Mouse (Mus musculus): ENCODE measurements around the gene Ntng1. TPM values are rescaled to one million over a fixed set of nuclear protein-coding genes. Genes with fewer than 3 reads are reported as not detected.

Ntng1 gene
- polyA plus RNA-seq, 1 experiment from 2014 or later = 21.8 TPM

GRCm38 (mm10) chr3:109970181-109970580 is 173.6 kb downstream of the Ntng1 start:
- H3K4me1 ChIP-seq (ENCODE audit: control insufficient read depth, insufficient read depth, low read depth, low read length) = no peaks in the 10 kb centered on the region
- H3K4me2 ChIP-seq (ENCODE audit: low read length) = no peak overlapping the region
- no peak overlapping the region for H3K27ac ChIP-seq (ENCODE audit: low read depth, low read length)
- no peaks in the 10 kb centered on the region for H3K36me3 ChIP-seq (ENCODE audit: control insufficient read depth, insufficient read depth, low read length)
- no peak for ATAC-seq
- no peak overlapping the region for H3K9ac ChIP-seq (ENCODE audit: low read depth, low read length)
- H3K9me3 ChIP-seq (ENCODE audit: control insufficient read depth, low read length) = no peaks in the 10 kb centered on the region
- H3K4me3 ChIP-seq (ENCODE audit: low read length) = no peak overlapping the region
- no peaks in the 10 kb centered on the region for H3K27me3 ChIP-seq (replicated peaks; ENCODE audit: control insufficient read depth, insufficient read depth, low read length)

- Histone ChIP-seq H3K36me3 (ENCODE audit: control insufficient read depth, insufficient read depth, low read length) (no peaks in the 10 kb centered on the region), H3K4me3 (ENCODE audit: low read length) (no peak overlapping the region), H3K4me2 (ENCODE audit: low read length) (no peak overlapping the region), H3K9ac (ENCODE audit: low read depth, low read length) (no peak overlapping the region), H3K27me3 (replicated peaks; ENCODE audit: control insufficient read depth, insufficient read depth, low read length) (no peaks in the 10 kb centered on the region), H3K27ac (ENCODE audit: low read depth, low read length) (no peak overlapping the region), H3K4me1 (ENCODE audit: control insufficient read depth, insufficient read depth, low read depth, low read length) (no peaks in the 10 kb centered on the region), H3K9me3 (ENCODE audit: control insufficient read depth, low read length) (no peaks in the 10 kb centered on the region)
- no peak for ATAC-seq
- 53% methylated on average over 2 of the region's 2 CpGs for WGBS
These were observed 181.2 kb downstream of the Ntng1 start for GRCm38 (mm10) chr3:109962631-109963030.

GRCm38 (mm10) chr3:109942960-109943359 is 200.9 kb downstream of the Ntng1 start:
- H3K4me3 ChIP-seq (ENCODE audit: low read length) = no peak overlapping the region
- H3K4me1 ChIP-seq (ENCODE audit: control insufficient read depth, insufficient read depth, low read depth, low read length) = no peaks in the 10 kb centered on the region
- no peaks in the 10 kb centered on the region for H3K9me3 ChIP-seq (ENCODE audit: control insufficient read depth, low read length)
- no peaks in the 10 kb centered on the region for H3K36me3 ChIP-seq (ENCODE audit: control insufficient read depth, insufficient read depth, low read length)
- 100% methylated on average over 1 of the region's 1 CpGs for WGBS
- ATAC-seq = no peak
- H3K27ac ChIP-seq (ENCODE audit: low read depth, low read length) = no peak overlapping the region
- H3K9ac ChIP-seq (ENCODE audit: low read depth, low read length) = no peak overlapping the region
- no peak overlapping the region for H3K4me2 ChIP-seq (ENCODE audit: low read length)
- no peaks in the 10 kb centered on the region for H3K27me3 ChIP-seq (replicated peaks; ENCODE audit: control insufficient read depth, insufficient read depth, low read length)

- no peak overlapping the region for H3K4me3 ChIP-seq (ENCODE audit: low read length)
- 0 out of 2 replicates have a peak, but pooled peaks cover 3% of the 10 kb centered on the region for H3K36me3 ChIP-seq (ENCODE audit: control insufficient read depth, insufficient read depth, low read length)
- H3K27ac ChIP-seq (ENCODE audit: low read depth, low read length) = no peak overlapping the region
- H3K4me1 ChIP-seq (ENCODE audit: control insufficient read depth, insufficient read depth, low read depth, low read length) = no peaks in the 10 kb centered on the region
- no peak for ATAC-seq
- no peak overlapping the region for H3K9ac ChIP-seq (ENCODE audit: low read depth, low read length)
- H3K27me3 ChIP-seq (replicated peaks; ENCODE audit: control insufficient read depth, insufficient read depth, low read length) = no peaks in the 10 kb centered on the region
- H3K4me2 ChIP-seq (ENCODE audit: low read length) = no peak overlapping the region
- H3K9me3 ChIP-seq (ENCODE audit: control insufficient read depth, low read length) = no peaks in the 10 kb centered on the region
- WGBS = 87% methylated on average over 2 of the region's 2 CpGs
These were observed 206.2 kb downstream of the Ntng1 start for GRCm38 (mm10) chr3:109937634-109938033.

- H3K9ac ChIP-seq (ENCODE audit: low read depth, low read length) = no peak overlapping the region
- H3K9me3 ChIP-seq (ENCODE audit: control insufficient read depth, low read length) = no peaks in the 10 kb centered on the region
- H3K36me3 ChIP-seq (ENCODE audit: control insufficient read depth, insufficient read depth, low read length) = 0 out of 2 replicates have a peak, but pooled peaks cover 3% of the 10 kb centered on the region
- no peak overlapping the region for H3K4me3 ChIP-seq (ENCODE audit: low read length)
- H3K27me3 ChIP-seq (replicated peaks; ENCODE audit: control insufficient read depth, insufficient read depth, low read length) = no peaks in the 10 kb centered on the region
- no peak overlapping the region for H3K4me2 ChIP-seq (ENCODE audit: low read length)
- no peak for ATAC-seq
- H3K27ac ChIP-seq (ENCODE audit: low read depth, low read length) = no peak overlapping the region
- WGBS = 68% methylated on average over 3 of the region's 3 CpGs
- H3K4me1 ChIP-seq (ENCODE audit: control insufficient read depth, insufficient read depth, low read depth, low read length) = no peaks in the 10 kb centered on the region
These were observed 207.5 kb downstream of the Ntng1 start for GRCm38 (mm10) chr3:109936275-109936674.

GRCm38 (mm10) chr3:109932261-109932660 is 211.6 kb downstream of the Ntng1 start:
- WGBS = 71% methylated on average over 8 of the region's 8 CpGs
- H3K9me3 ChIP-seq (ENCODE audit: control insufficient read depth, low read length) = no peaks in the 10 kb centered on the region
- 0 out of 2 replicates have a peak, but pooled peaks cover 3% of the 10 kb centered on the region for H3K36me3 ChIP-seq (ENCODE audit: control insufficient read depth, insufficient read depth, low read length)
- no peak overlapping the region for H3K4me2 ChIP-seq (ENCODE audit: low read length)
- no peak overlapping the region for H3K4me3 ChIP-seq (ENCODE audit: low read length)
- H3K27ac ChIP-seq (ENCODE audit: low read depth, low read length) = no peak overlapping the region
- ATAC-seq = peak; percentile 58; the same call in 1 of the 2 replicates
- no peaks in the 10 kb centered on the region for H3K27me3 ChIP-seq (replicated peaks; ENCODE audit: control insufficient read depth, insufficient read depth, low read length)
- no peaks in the 10 kb centered on the region for H3K4me1 ChIP-seq (ENCODE audit: control insufficient read depth, insufficient read depth, low read depth, low read length)
- H3K9ac ChIP-seq (ENCODE audit: low read depth, low read length) = no peak overlapping the region

GRCm38 (mm10) chr3:109931021-109931420 is 212.8 kb downstream of the Ntng1 start:
- 66% methylated on average over 5 of the region's 5 CpGs for WGBS

GRCm38 (mm10) chr3:109923788-109924187 is 220.0 kb downstream of the Ntng1 start:
- Histone ChIP-seq H3K4me1 (ENCODE audit: control insufficient read depth, insufficient read depth, low read depth, low read length) (no peaks in the 10 kb centered on the region; the same call in 1 of the 2 replicates), H3K36me3 (ENCODE audit: control insufficient read depth, insufficient read depth, low read length) (no peaks in the 10 kb centered on the region), H3K4me3 (ENCODE audit: low read length) (no peak overlapping the region), H3K4me2 (ENCODE audit: low read length) (no peak overlapping the region), H3K9ac (ENCODE audit: low read depth, low read length) (no peak overlapping the region), H3K27ac (ENCODE audit: low read depth, low read length) (no peak overlapping the region), H3K9me3 (ENCODE audit: control insufficient read depth, low read length) (no peaks in the 10 kb centered on the region), H3K27me3 (replicated peaks; ENCODE audit: control insufficient read depth, insufficient read depth, low read length) (no peaks in the 10 kb centered on the region)
- WGBS = 70% methylated on average over 4 of the region's 4 CpGs
- ATAC-seq = no peak

More at GRCm38 (mm10) chr3:109931021-109931420, 212.8 kb downstream of the Ntng1 start:
- no peak for ATAC-seq
- Histone ChIP-seq H3K9ac (ENCODE audit: low read depth, low read length) (no peak overlapping the region), H3K9me3 (ENCODE audit: control insufficient read depth, low read length) (no peaks in the 10 kb centered on the region), H3K27me3 (replicated peaks; ENCODE audit: control insufficient read depth, insufficient read depth, low read length) (no peaks in the 10 kb centered on the region), H3K36me3 (ENCODE audit: control insufficient read depth, insufficient read depth, low read length) (0 out of 2 replicates have a peak, but pooled peaks cover 3% of the 10 kb centered on the region), H3K4me2 (ENCODE audit: low read length) (no peak overlapping the region), H3K4me3 (ENCODE audit: low read length) (no peak overlapping the region), H3K27ac (ENCODE audit: low read depth, low read length) (no peak overlapping the region), H3K4me1 (ENCODE audit: control insufficient read depth, insufficient read depth, low read depth, low read length) (no peaks in the 10 kb centered on the region)

- Histone ChIP-seq H3K4me3 (ENCODE audit: low read length) (no peak overlapping the region), H3K9me3 (ENCODE audit: control insufficient read depth, low read length) (no peaks in the 10 kb centered on the region), H3K36me3 (ENCODE audit: control insufficient read depth, insufficient read depth, low read length) (no peaks in the 10 kb centered on the region), H3K4me2 (ENCODE audit: low read length) (no peak overlapping the region), H3K27ac (ENCODE audit: low read depth, low read length) (no peak overlapping the region), H3K27me3 (replicated peaks; ENCODE audit: control insufficient read depth, insufficient read depth, low read length) (no peaks in the 10 kb centered on the region), H3K9ac (ENCODE audit: low read depth, low read length) (no peak overlapping the region), H3K4me1 (ENCODE audit: control insufficient read depth, insufficient read depth, low read depth, low read length) (peaks cover 3% of the 10 kb centered on the region; the same call in 1 of the 2 replicates)
- ATAC-seq = peak; percentile 48; the same call in 1 of the 2 replicates
- 59% methylated on average over 3 of the region's 3 CpGs for WGBS
These were observed 224.8 kb downstream of the Ntng1 start for GRCm38 (mm10) chr3:109918996-109919395.

All from hindbrain, embryonic 16.5 days (tissue).